8 mouse cellular contexts compared by ENCODE assay signal in the genomic region with DNA sequence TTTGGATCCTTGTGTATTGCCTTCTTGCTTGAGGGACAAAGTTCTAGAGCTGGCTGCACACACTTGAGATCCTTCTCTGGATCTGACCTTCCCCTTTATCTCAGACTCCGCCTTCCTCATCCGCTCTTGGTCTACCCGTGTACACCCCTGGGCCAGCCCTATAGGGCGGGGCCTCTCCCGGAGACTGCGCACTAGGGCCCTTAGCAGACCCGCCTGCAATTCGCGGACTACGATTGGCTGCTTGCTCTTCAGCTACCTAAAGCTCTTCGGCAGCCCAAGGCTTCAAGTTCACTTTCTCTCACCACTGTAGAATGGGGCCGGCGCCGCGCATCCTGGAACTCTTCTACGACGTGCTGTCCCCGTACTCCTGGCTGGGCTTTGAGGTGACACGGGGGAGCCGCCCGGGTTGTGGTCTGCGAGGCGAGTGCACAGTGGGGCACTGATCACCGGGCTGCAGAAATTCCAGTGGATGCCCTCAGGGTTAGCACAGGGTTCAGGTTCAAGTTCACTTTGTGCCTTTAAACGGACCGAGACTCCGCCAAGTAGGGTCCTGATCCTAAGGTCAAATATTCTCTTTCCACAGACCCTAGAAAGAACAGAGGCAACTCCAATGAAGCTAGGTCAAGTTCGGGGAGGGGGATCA. TPM values are rescaled to one million over a fixed set of nuclear protein-coding genes. Genes with fewer than 3 reads are reported as not detected.
DNase-seq lines count a peak whose midpoint lies in the region; ATAC-seq and TF ChIP-seq lines count a peak whose summit lies in the region.

A gene (plus strand): TSS at position 225 of the 643 bp plus-strand sequence.

- peaks cover 13% of the 10 kb centered on the region for H3K27me3 ChIP-seq in heart, embryonic 12.5 days (replicated peaks)
- H3K27me3 ChIP-seq in kidney, postnatal 0 days (ENCODE audit: insufficient read depth, low read length), result no peaks in the 10 kb centered on the region
- H3K27me3 ChIP-seq in liver, adult 2 months (ENCODE audit: control insufficient read depth, insufficient read depth, low read length), result no peaks in the 10 kb centered on the region

- peak within 1 kb of the TSS; percentile 93 for H3K4me3 ChIP-seq in brown adipose tissue, adult 24 weeks (ENCODE audit: insufficient read depth, low read depth, low read length)
- peak within 1 kb of the TSS; percentile 57 for H3K4me3 ChIP-seq in heart, embryonic 12.5 days
- H3K4me3 ChIP-seq in kidney, postnatal 0 days (replicated peaks; ENCODE audit: low read depth, low read length), result peak within 1 kb of the TSS; percentile 43
- H3K4me3 ChIP-seq in liver, adult 2 months (ENCODE audit: insufficient read depth, low read depth, low read length), result peak within 1 kb of the TSS; percentile 69

- no peak within 1 kb of the TSS for H3K27ac ChIP-seq in brown adipose tissue, adult 24 weeks (replicated peaks; ENCODE audit: low read depth, low read length)
- no peak within 1 kb of the TSS for H3K27ac ChIP-seq in heart, embryonic 12.5 days (ENCODE audit: poor library complexity, severe bottlenecking)
- no peak within 1 kb of the TSS for H3K27ac ChIP-seq in kidney, postnatal 0 days
- H3K27ac ChIP-seq in liver, adult 2 months (replicated peaks; ENCODE audit: insufficient read depth, low read depth, low read length), result peak within 1 kb of the TSS; percentile 72

- H3K9ac ChIP-seq in heart, embryonic 12.5 days, result peak within 1 kb of the TSS; percentile 73
- peak within 1 kb of the TSS; percentile 53; the same call in 1 of the 2 replicates for H3K9ac ChIP-seq in kidney, postnatal 0 days (ENCODE audit: low read depth, low read length)
- peak within 1 kb of the TSS; percentile 71 for H3K9ac ChIP-seq in liver, adult 2 months (ENCODE audit: low read depth, low read length)

- no peaks in the 10 kb centered on the region for H3K79me2 ChIP-seq in liver, adult 2 months (ENCODE audit: control insufficient read depth, insufficient read depth, low read length)

- no peaks in the 10 kb centered on the region for H3K9me3 ChIP-seq in heart, embryonic 12.5 days (replicated peaks)
- H3K9me3 ChIP-seq in kidney, postnatal 0 days (replicated peaks; ENCODE audit: low read length), result no peaks in the 10 kb centered on the region

- TF ChIP-seq POLR2A in liver, adult 2 months (IDR thresholded peaks at IDR 0.05; ENCODE audit: extremely low read depth, insufficient read depth, low read length), result peak; percentile 82; the same call in 1 of the 2 replicates

- no peaks in the 10 kb centered on the region for H3K36me3 ChIP-seq in heart, embryonic 12.5 days
- no peaks in the 10 kb centered on the region for H3K36me3 ChIP-seq in kidney, postnatal 0 days (ENCODE audit: insufficient read depth, low read length)
- H3K36me3 ChIP-seq in liver, adult 2 months (ENCODE audit: control insufficient read depth, insufficient read depth, low read length), result 0 out of 2 replicates have a peak, but pooled peaks cover 4% of the 10 kb centered on the region

- H3K4me1 ChIP-seq in brown adipose tissue, adult 24 weeks (ENCODE audit: control insufficient read depth, insufficient read depth, insufficient read length, low read length), result peaks cover 3% of the 10 kb centered on the region
- H3K4me1 ChIP-seq in heart, embryonic 12.5 days (replicated peaks), result peaks cover 10% of the 10 kb centered on the region
- 0 out of 2 replicates have a peak, but pooled peaks cover 3% of the 10 kb centered on the region for H3K4me1 ChIP-seq in kidney, postnatal 0 days (replicated peaks; ENCODE audit: insufficient read depth, low read length)
- H3K4me1 ChIP-seq in liver, adult 2 months (ENCODE audit: control insufficient read depth, insufficient read depth, low read length), result peaks cover 5% of the 10 kb centered on the region

- DNase-seq in B cell, adult 2 months, result peak; percentile 84 to 86
- DNase-seq in kidney, postnatal 0 days (ENCODE audit: low spot score), result peak; percentile 96
- DNase-seq in liver, adult 2 months (ENCODE audit: extremely low read depth, low read depth, low spot score), result peak; percentile 94
- DNase-seq in spleen, postnatal 4 days (ENCODE audit: low spot score in 2 of 2), result peak; percentile 79 to 85

- ATAC-seq in erythroid progenitor cell, adult 5-6 weeks (replicated peaks; ENCODE audit: low FRiP score, poor library complexity, severe bottlenecking), result peak; percentile 99
- peak; percentile 98 for ATAC-seq in heart, embryonic 12.5 days (ENCODE audit: insufficient number of reproducible peaks, low FRiP score)
- ATAC-seq in kidney, postnatal 0 days (replicated peaks; ENCODE audit: low FRiP score, low read depth), result peak; percentile 100
- peak; percentile 98 for ATAC-seq in monocyte, adult 5-6 weeks (replicated peaks; ENCODE audit: insufficient number of reproducible peaks, low FRiP score, low TSS enrichment, poor library complexity, severe bottlenecking)

- H3K4me2 ChIP-seq in heart, embryonic 12.5 days, result peak within 1 kb of the TSS; percentile 86
- peak within 1 kb of the TSS; percentile 79 for H3K4me2 ChIP-seq in kidney, postnatal 0 days (ENCODE audit: low read length)

- no peak for TF ChIP-seq CTCF in kidney, postnatal 0 days (IDR thresholded peaks at IDR 0.05; ENCODE audit: low read depth)
- TF ChIP-seq CTCF in liver, adult 2 months (IDR thresholded peaks at IDR 0.05; ENCODE audit: low read depth, low read length), result no peak

- WGBS in heart, embryonic 12.5 days, result 3% methylated on average over 28 of the region's 28 CpGs
- 4% methylated on average over 28 of the region's 28 CpGs for WGBS in kidney, postnatal 0 days
- WGBS in liver, adult 2 months, result 2% methylated on average over 28 of the region's 28 CpGs

RNA-seq across cellular contexts. Expression of the gene that starts here (rescaled TPM):
- polyA plus RNA-seq in brown adipose tissue, adult 24 weeks (2012; ENCODE audit: insufficient read depth, insufficient read length, missing spikeins), result 117 and 158 TPM in 2 replicates
- 5.4 and 20.1 TPM in 2 replicates for total RNA-seq in erythroid progenitor cell, adult 5-6 weeks (2015; ENCODE audit: low replicate concordance)
- total RNA-seq in erythroid progenitor cell, adult 5-6 weeks (2017; ENCODE audit: low replicate concordance), result 2.1 and 3.8 TPM in 2 replicates
- 9.9 and 10.9 TPM in 2 replicates for polyA plus RNA-seq in heart, embryonic 12.5 days (2016; fragmentation: Nextera tagmentation; extraction: Ambion mirVana)
- polyA plus RNA-seq in kidney, postnatal 0 days (2015; fragmentation: Nextera tagmentation; extraction: Ambion mirVana), result 37.8 and 39.3 TPM in 2 replicates
- 279 and 283 TPM in 2 replicates for total RNA-seq in liver, adult 2 months (2014; rRNA removed)
- polyA plus RNA-seq in liver, adult 2 months (2012; rRNA removed), result 166 and 218 TPM in 2 replicates
- total RNA-seq in monocyte, adult 5-6 weeks (2017), result 5.0 to 6.2 TPM (median 6.1 TPM) in 3 replicates

Comparison
In these comparisons a context has a peak if more than half of its experiments do, and no peak if none do; other contexts are left out.
1. RNA of the gene that starts here (total RNA-seq): 279 to 283 TPM in liver, adult 2 months; 2.1 to 20.1 TPM in erythroid progenitor cell, adult 5-6 weeks and 5.0 to 6.2 TPM in monocyte, adult 5-6 weeks; every median in the first group is over 10 times any median in the second.
2. H3K4me3 ChIP-seq: peak in every context shown above with its lines; median percentile 93 in brown adipose tissue, adult 24 weeks; 69 in liver, adult 2 months; 57 in heart, embryonic 12.5 days; 43 in kidney, postnatal 0 days.
3. Peak in every context shown above with its lines, with median percentiles within 50 percentile points of each other: DNase-seq, ATAC-seq and H3K9ac ChIP-seq.